Mouse (Mus musculus) MEL (cell line): ENCODE results near the gene Myh6.

Experiments used
- CHD1 ChIP-seq: IDR thresholded peaks from 2 replicates; pipeline ENCODE4 v1.6.1; 2012; ENCODE audit warnings: low read depth, mild to moderate bottlenecking, inconsistent platforms, low read length, improper control_type of control experiment
- CTCF ChIP-seq, 3 experiments: IDR thresholded peaks in 2 of 3; conservative IDR thresholded peaks in 1 of 3; 2 replicates each; pipeline ENCODE4 v1.5.1; 2011 to 2012; ENCODE audit warnings: low read length in 3 of 3, low read depth in 2 of 3, mild to moderate bottlenecking in 2 of 3, improper control_type of control experiment in 1 of 3, inconsistent platforms in 1 of 3, mixed read lengths in 1 of 3, moderate library complexity in 1 of 3; ENCODE audit not compliant: control insufficient read depth in 1 of 3, insufficient read depth in 1 of 3, poor library complexity in 1 of 3, severe bottlenecking in 1 of 3
- MAZ ChIP-seq: IDR thresholded peaks from 2 replicates; pipeline ENCODE4 v1.6.1; 2012; ENCODE audit warnings: low read depth, mild to moderate bottlenecking, inconsistent platforms, low read length, improper control_type of control experiment
- MYC ChIP-seq: IDR thresholded peaks from 2 replicates; pipeline ENCODE4 v1.6.1; 2011; ENCODE audit warnings: low read depth, mild to moderate bottlenecking, low read length, improper control_type of control experiment, moderate library complexity
- POLR2A ChIP-seq, 2 experiments: IDR thresholded peaks; 2 replicates each; pipeline ENCODE4 v1.6.1; 2011 to 2012; ENCODE audit warnings: low read length in 2 of 2, mild to moderate bottlenecking in 2 of 2, control low read depth in 1 of 2, improper control_type of control experiment in 1 of 2, low read depth in 1 of 2, moderate library complexity in 1 of 2; ENCODE audit not compliant: control insufficient read depth in 1 of 2, insufficient read depth in 1 of 2, poor library complexity in 1 of 2
- UBTF ChIP-seq: IDR thresholded peaks from 2 replicates; pipeline ENCODE4 v1.6.1; 2012; ENCODE audit warnings: low read depth, mild to moderate bottlenecking, inconsistent platforms, low read length, improper control_type of control experiment, moderate library complexity, borderline replicate concordance; ENCODE audit not compliant: insufficient read depth
- USF2 ChIP-seq, 2 experiments: IDR thresholded peaks; 2 replicates each; pipeline ENCODE4 v1.6.1; 2011 to 2012; ENCODE audit warnings: improper control_type of control experiment in 2 of 2, low read length in 2 of 2, borderline replicate concordance in 1 of 2, inconsistent platforms in 1 of 2, low read depth in 1 of 2, mild to moderate bottlenecking in 1 of 2; ENCODE audit not compliant: insufficient read depth in 1 of 2
- ZC3H11A ChIP-seq: IDR thresholded peaks from 2 replicates; pipeline ENCODE4 v1.6.1; 2012; ENCODE audit warnings: low read depth, mild to moderate bottlenecking, inconsistent platforms, low read length, improper control_type of control experiment

- TF ChIP-seq UBTF (no peak), MYC (no peak), USF2 (IDR thresholded peaks at IDR 0.05; ENCODE audit: borderline replicate concordance in 1 of 2, insufficient read depth in 1 of 2, low read depth in 1 of 2, low read length in 2 of 2) (no peak), CHD1 (no peak), ZC3H11A (no peak), CTCF (IDR thresholded peaks at IDR 0.05 in 2 of 3, conservative IDR thresholded peaks at IDR 0.05 in 1 of 3; ENCODE audit: control insufficient read depth in 1 of 3, insufficient read depth in 1 of 3, low read depth in 2 of 3, low read length in 3 of 3, poor library complexity in 1 of 3, severe bottlenecking in 1 of 3) (no peak), MAZ (no peak), POLR2A (IDR thresholded peaks at IDR 0.05; ENCODE audit: control insufficient read depth in 1 of 2, insufficient read depth in 1 of 2, low read depth in 1 of 2, low read length in 2 of 2, poor library complexity in 1 of 2) (no peak)
These were observed 63.1 kb downstream of the Myh6 start for GRCm38 (mm10) chr14:54903641-54904040.
